Mouse (Mus musculus): ENCODE data around the gene Spcs2. TPM values are rescaled to one million over a fixed set of nuclear protein-coding genes. Genes with fewer than 3 reads are reported as not detected.

The Spcs2 gene
- polyA plus RNA-seq, 1 experiment from 2014 or later = 220 TPM

DNA sequence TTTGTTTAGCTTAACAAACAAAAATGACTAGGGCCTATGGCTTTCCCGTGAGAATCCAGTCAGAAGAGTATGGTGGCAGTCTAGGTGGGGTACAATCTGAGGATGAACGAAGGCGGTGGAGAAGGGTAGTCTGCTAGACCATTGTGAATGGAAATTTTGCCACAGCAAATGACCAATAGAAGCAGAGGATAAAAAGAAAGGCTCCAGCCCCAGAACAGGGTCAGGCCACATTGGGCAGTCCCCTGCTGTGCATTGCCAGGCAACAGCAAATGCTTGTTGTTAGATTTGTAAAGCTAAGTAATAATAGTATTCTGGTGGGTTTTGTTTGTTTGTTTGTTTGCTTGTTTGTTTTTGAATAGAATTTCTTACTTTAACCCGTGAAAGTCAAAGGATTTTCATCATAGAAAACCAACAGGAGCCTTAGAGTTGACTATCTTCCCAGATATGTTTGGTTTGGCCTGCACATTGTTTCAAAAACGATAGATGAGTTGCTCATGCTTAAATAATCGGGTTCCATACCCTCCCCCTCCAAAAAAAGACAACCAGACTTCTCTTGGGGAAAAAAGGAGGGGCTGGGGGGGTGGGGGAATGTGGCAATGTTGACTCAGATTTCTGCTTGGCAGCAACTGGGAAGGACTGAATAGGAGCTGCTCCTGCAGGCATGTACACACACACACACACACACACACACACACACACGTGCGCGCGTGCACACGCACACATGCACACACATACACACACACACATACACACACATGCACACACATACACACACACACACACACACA is 1.2 kb upstream of the Spcs2 start:
- ATAC-seq (ENCODE audit: insufficient number of reproducible peaks, low FRiP score) = no peak; the same call in 1 of the 2 replicates

DNA sequence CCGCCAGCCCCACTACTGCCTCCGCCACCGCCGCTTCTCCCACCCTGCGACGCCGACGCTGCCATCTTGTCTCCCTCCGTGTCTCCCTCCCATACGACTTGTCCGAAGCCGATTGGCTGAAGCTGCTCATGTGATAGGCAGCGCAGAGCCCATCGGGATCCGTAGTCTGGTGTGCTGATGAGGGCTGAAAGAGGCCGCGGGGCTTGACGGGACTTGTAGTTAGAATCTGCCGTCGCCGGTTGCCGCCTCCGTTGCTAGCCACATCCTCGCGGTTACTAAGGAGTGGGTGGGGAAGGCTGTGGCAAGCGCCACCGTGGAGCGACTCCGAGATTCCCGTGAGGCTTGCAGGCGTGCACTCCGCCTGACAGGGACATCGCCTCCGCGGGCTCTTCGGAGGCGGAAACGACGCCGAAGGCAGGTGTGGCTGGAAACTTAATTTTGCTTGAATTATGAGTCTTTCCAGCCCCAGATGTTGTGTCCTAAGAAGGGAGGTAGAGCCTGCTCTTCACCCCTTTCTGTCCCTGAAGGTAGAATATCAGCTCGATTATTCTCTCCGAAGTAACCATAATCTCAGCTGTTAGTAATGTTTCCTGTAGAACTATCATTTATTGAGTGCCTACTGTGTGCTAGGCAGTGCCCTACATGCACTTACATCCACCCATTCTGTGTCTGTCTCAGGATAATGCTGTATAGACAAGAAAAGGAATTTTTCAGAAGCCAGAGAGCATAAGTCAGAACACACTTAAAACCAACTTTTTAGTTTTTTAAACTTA is 4.3 kb downstream of the Spcs2 start, which contains the start of gene Xrra1:
Gene Xrra1, plus strand, starts transcription at position 304 of the 773 bp plus-strand sequence.
- no peaks in the 10 kb centered on the region for H3K9me3 ChIP-seq (replicated peaks)

More for the DNA sequence above, 1.2 kb upstream of the Spcs2 start:
- no peaks in the 10 kb centered on the region for H3K36me3 ChIP-seq
- peaks cover 18% of the 10 kb centered on the region for H3K4me1 ChIP-seq (replicated peaks)
- peak overlapping the region; percentile 62; the same call in 1 of the 2 replicates for H3K27ac ChIP-seq (ENCODE audit: poor library complexity, severe bottlenecking)
- no peak overlapping the region for H3K4me3 ChIP-seq
- H3K9me3 ChIP-seq (replicated peaks) = no peaks in the 10 kb centered on the region
- H3K27me3 ChIP-seq (replicated peaks) = no peaks in the 10 kb centered on the region
- H3K4me2 ChIP-seq = no peak overlapping the region
- 52% methylated on average over 6 of the region's 11 CpGs for WGBS
- H3K9ac ChIP-seq = no peak overlapping the region

DNA sequence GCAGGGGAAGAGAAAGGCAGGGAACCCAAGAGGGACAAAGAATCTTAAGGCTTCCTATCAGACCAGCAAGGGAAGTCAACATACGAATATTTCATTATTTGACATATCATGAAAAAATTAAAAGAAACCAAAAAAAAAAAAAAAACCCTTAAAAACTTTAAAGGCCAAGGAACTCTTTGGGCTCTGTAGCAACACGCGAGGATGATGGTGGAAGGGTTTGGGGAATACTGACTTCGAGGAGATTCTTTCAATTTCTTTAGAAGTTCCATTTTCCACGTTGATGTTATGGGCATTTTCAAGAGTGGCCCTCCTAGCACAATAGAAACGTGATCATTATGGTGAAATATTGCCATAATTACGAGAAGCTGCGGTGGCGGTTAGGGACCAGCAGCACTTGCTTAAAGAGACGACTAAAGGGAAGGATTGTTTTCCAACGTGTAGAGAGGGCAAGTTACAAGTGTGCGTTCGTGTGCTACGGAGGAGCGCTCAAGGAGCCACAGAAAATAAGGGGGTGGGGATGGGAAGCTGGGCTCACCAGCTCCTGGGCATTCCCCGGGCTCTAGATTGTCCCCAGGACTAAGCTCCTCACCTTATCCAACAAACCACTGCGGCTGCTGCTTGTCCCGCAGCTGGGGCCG is 5.0 kb downstream of the Spcs2 start:
- peak; percentile 67 for ATAC-seq (ENCODE audit: insufficient number of reproducible peaks, low FRiP score)
- Histone ChIP-seq H3K4me3 (peak overlapping the region; percentile 94), H3K9me3 (replicated peaks) (no peaks in the 10 kb centered on the region), H3K27me3 (replicated peaks) (no peaks in the 10 kb centered on the region), H3K9ac (peak overlapping the region; percentile 95), H3K27ac (ENCODE audit: poor library complexity, severe bottlenecking) (peak overlapping the region; percentile 75), H3K4me2 (peak overlapping the region; percentile 81), H3K4me1 (replicated peaks) (peaks cover 25% of the 10 kb centered on the region), H3K36me3 (peaks cover 20% of the 10 kb centered on the region)
- 3% methylated on average over 19 of the region's 19 CpGs for WGBS

More for the DNA sequence above, 4.3 kb downstream of the Spcs2 start, which contains the start of gene Xrra1:
- H3K4me2 ChIP-seq = peak within 1 kb of the TSS; percentile 81
- ATAC-seq (ENCODE audit: insufficient number of reproducible peaks, low FRiP score) = peak; percentile 99
- H3K9ac ChIP-seq = peak within 1 kb of the TSS; percentile 95
- under 1% methylated on average over 42 of the region's 42 CpGs for WGBS
- H3K36me3 ChIP-seq = peaks cover 13% of the 10 kb centered on the region
- peak within 1 kb of the TSS; percentile 94 for H3K4me3 ChIP-seq
- H3K27ac ChIP-seq (ENCODE audit: poor library complexity, severe bottlenecking) = peak within 1 kb of the TSS; percentile 75
- peaks cover 19% of the 10 kb centered on the region for H3K4me1 ChIP-seq (replicated peaks)
- no peaks in the 10 kb centered on the region for H3K27me3 ChIP-seq (replicated peaks)

DNA sequence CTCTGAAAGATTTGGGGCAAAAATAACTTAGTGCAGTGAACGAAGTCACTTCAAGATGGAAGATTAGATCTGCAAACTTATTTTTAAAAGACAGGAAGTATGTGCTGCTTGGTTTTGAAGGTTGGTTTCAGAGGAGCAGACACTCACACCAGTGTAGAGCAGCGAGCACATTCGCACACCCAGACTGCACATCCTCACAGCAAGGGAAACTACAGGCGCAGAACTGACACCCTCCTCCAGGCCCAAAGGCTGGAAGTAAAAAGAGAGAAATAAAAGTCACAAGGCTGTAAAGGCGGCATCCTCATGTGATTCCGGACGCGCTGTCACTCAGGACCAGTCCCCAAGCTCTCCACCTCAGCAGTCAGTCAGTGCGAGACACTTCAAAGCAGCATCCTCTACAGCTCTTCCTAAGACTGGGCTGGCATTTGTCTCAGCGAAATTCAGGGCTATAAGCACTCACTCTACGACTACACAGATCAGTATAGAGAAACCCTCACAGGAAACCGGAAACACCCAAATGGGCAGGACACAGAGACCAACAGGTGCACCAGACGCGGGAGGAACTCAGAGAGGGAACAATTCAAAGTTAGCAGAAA is 6.9 kb downstream of the Spcs2 start:
- Histone ChIP-seq H3K36me3 (peaks cover 27% of the 10 kb centered on the region), H3K27ac (ENCODE audit: poor library complexity, severe bottlenecking) (no peak overlapping the region), H3K9me3 (replicated peaks) (no peaks in the 10 kb centered on the region), H3K4me1 (replicated peaks) (peaks cover 29% of the 10 kb centered on the region), H3K9ac (no peak overlapping the region), H3K4me2 (0 out of 2 replicates have a peak overlapping the region, but pooled peaks have one; percentile 6), H3K4me3 (no peak overlapping the region), H3K27me3 (replicated peaks) (no peaks in the 10 kb centered on the region)
- ATAC-seq (ENCODE audit: insufficient number of reproducible peaks, low FRiP score) = no peak
- 84% methylated on average over 14 of the region's 14 CpGs for WGBS

DNA sequence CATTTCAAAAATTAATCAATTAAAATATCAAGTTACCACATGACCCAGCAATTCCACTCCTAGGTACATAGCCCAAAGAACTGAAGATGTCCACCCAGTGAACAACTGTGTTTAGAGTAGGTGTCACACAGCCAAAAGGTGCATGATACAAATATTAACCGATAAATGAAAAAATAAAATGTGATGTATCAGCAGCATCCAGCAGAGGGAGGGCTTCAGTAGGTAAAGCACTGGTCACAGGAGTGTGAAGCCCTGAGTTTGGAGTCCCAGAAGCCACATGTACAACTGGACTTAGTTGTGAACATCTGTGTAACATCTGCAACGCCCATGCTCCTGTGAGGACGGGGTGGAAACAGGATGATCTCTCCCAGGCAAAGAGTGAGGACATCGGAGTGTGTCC is 9.0 kb downstream of the Spcs2 start:
- Histone ChIP-seq H3K4me2 (no peak overlapping the region), H3K9me3 (replicated peaks) (no peaks in the 10 kb centered on the region), H3K36me3 (peaks cover 27% of the 10 kb centered on the region), H3K27me3 (replicated peaks) (no peaks in the 10 kb centered on the region), H3K4me1 (replicated peaks) (peaks cover 33% of the 10 kb centered on the region), H3K9ac (no peak overlapping the region), H3K4me3 (no peak overlapping the region), H3K27ac (ENCODE audit: poor library complexity, severe bottlenecking) (no peak overlapping the region)
- ATAC-seq (ENCODE audit: insufficient number of reproducible peaks, low FRiP score) = no peak
- WGBS = 86% methylated on average over 4 of the region's 4 CpGs

DNA sequence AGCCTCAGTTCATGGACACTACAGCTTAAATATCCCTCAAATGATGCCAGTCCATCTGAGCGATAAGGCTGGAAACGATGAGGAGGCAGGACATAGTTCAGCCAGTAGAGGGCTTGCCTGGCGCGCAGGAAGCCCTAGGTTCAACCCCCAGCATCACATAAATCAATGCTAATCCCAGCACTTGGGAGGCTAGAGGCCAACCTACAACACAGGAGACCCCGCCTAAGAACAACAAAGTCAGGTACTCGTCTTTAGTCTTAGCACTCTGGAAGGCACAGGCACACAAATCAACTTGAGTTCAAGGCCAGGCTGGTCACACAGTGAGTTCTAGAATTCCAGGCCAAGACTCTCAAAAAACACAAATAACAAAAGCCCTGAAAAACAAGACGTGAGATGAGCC is 9.9 kb downstream of the Spcs2 start:
- Histone ChIP-seq H3K9me3 (replicated peaks) (no peaks in the 10 kb centered on the region), H3K4me1 (replicated peaks) (peaks cover 30% of the 10 kb centered on the region), H3K4me2 (no peak overlapping the region), H3K4me3 (no peak overlapping the region), H3K27me3 (replicated peaks) (no peaks in the 10 kb centered on the region), H3K9ac (no peak overlapping the region), H3K27ac (ENCODE audit: poor library complexity, severe bottlenecking) (no peak overlapping the region), H3K36me3 (peaks cover 34% of the 10 kb centered on the region)
- ATAC-seq (ENCODE audit: insufficient number of reproducible peaks, low FRiP score) = no peak
- WGBS = 82% methylated on average over 7 of the region's 7 CpGs

DNA sequence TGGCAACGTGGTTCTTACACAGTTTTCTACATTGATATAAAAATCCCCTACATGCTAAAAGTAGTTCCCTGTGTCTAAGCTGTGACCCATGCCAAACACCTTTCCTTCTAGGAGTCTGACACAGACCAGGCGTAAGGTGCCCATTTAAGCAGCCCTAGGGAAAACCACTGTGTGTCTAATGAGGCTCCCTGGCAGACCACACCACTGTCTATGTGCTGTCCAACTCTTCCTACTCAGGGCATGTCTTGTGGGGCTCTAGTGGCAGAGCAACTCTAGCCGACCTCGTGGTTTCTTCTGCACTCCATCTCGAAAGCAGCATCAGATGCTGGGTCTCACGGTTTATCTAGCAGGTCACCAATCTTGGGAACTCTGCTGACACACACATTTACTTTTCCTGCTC is 11.6 kb downstream of the Spcs2 start:
- Histone ChIP-seq H3K27me3 (replicated peaks) (no peaks in the 10 kb centered on the region), H3K4me3 (no peak overlapping the region), H3K9ac (no peak overlapping the region), H3K36me3 (peaks cover 45% of the 10 kb centered on the region), H3K9me3 (replicated peaks) (no peaks in the 10 kb centered on the region), H3K4me2 (no peak overlapping the region), H3K27ac (ENCODE audit: poor library complexity, severe bottlenecking) (peak overlapping the region; percentile 8; the same call in 1 of the 2 replicates), H3K4me1 (replicated peaks) (peaks cover 20% of the 10 kb centered on the region)
- no peak for ATAC-seq (ENCODE audit: insufficient number of reproducible peaks, low FRiP score)
- WGBS = 79% methylated on average over 6 of the region's 6 CpGs

DNA sequence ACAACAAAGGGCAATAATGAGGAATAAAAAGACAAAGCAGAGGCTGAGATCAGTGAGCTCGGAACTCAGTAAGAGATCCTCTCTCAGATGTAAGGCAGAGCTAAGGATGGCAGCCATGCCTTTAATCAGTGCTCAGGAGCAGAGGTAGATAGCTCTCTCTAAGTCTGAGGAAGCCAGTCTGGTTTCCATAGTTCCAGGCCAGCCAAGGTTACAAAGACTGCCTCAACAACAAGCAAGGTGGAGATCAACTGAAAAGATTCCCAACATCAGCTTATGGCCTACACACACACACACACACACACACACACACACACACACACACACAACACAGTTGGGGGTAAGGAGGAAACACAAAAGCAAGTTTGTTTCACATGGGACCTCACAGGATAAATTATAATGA is 12.1 kb downstream of the Spcs2 start:
- H3K27me3 ChIP-seq (replicated peaks) = no peaks in the 10 kb centered on the region
- H3K4me3 ChIP-seq = no peak overlapping the region
- 68% methylated on average over 1 of the region's 1 CpGs for WGBS
- no peak for ATAC-seq (ENCODE audit: insufficient number of reproducible peaks, low FRiP score)
- H3K27ac ChIP-seq (ENCODE audit: poor library complexity, severe bottlenecking) = no peak overlapping the region
- peaks cover 46% of the 10 kb centered on the region for H3K36me3 ChIP-seq
- H3K4me1 ChIP-seq (replicated peaks) = peaks cover 20% of the 10 kb centered on the region
- no peaks in the 10 kb centered on the region for H3K9me3 ChIP-seq (replicated peaks)
- no peak overlapping the region for H3K4me2 ChIP-seq
- no peak overlapping the region; the same call in 1 of the 2 replicates for H3K9ac ChIP-seq

DNA sequence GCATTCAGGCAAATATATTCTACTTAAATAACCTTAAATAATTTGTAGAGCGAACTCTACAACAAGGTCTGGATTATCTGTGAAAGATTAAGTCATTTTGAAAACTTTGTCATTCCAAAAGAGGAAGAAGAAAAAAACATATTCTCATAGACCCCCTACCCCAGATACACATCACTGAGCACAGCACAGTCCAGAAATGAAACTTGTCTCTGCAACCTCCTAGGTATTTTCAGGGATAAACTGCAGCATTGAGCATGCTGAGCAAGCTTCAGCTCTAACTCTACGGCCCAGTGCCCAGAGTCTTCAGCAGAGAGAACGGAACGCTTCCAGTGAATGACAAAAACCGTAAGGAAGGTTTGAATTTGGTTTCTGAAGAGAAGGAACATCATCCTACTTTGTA is 12.7 kb downstream of the Spcs2 start:
- H3K9ac ChIP-seq = no peak overlapping the region
- WGBS = 90% methylated on average over 5 of the region's 5 CpGs
- ATAC-seq (ENCODE audit: insufficient number of reproducible peaks, low FRiP score) = no peak

DNA sequence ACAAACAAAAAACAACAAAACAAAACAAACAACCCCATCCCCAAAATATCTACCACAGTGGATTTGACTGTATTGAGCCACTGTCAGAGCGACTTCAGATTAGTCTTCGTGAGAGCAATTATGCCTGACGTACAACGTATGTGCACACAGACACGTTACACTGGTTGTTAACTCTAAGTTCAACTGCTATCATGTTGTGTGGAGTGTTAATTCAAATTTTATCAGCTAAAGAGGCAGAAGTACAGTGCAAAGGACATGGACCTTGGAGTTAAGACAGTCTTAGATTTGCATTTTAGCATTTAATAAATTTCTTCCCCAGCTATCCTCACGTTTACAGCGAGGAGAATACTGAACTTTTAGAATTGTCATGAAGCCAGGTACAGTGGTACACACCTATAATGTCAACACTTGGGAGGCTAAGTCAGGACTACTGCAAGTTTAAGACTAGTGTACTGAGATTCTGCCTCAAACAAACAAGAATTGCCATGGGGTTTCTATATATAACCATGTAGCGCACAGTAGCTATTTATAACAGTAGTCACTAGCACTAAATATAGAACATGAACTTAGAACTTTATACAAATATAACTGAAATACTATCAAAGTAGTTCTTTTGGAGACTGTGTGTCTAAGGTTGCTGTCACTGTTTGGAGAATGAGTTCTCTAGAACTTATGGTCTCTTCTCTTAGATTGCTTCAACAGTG is 17.6 kb downstream of the Spcs2 start:
- 85% methylated on average over 8 of the region's 8 CpGs for WGBS
- no peak for ATAC-seq (ENCODE audit: insufficient number of reproducible peaks, low FRiP score)
- Histone ChIP-seq H3K9ac (no peak overlapping the region), H3K27me3 (replicated peaks) (no peaks in the 10 kb centered on the region), H3K27ac (ENCODE audit: poor library complexity, severe bottlenecking) (peak overlapping the region; percentile 83), H3K9me3 (replicated peaks) (no peaks in the 10 kb centered on the region), H3K36me3 (peaks cover 68% of the 10 kb centered on the region), H3K4me2 (no peak overlapping the region), H3K4me3 (no peak overlapping the region), H3K4me1 (replicated peaks) (peaks cover 15% of the 10 kb centered on the region)

More for the DNA sequence above, 12.7 kb downstream of the Spcs2 start:
- H3K9me3 ChIP-seq (replicated peaks) = no peaks in the 10 kb centered on the region
- peaks cover 47% of the 10 kb centered on the region for H3K36me3 ChIP-seq
- no peak overlapping the region for H3K4me3 ChIP-seq
- H3K4me2 ChIP-seq = no peak overlapping the region
- H3K4me1 ChIP-seq (replicated peaks) = peaks cover 24% of the 10 kb centered on the region
- no peak overlapping the region for H3K27ac ChIP-seq (ENCODE audit: poor library complexity, severe bottlenecking)
- H3K27me3 ChIP-seq (replicated peaks) = no peaks in the 10 kb centered on the region
